Mouse (Mus musculus) embryonic stem cell, embryonic (primary cell): ENCODE measurements at regions not wholly inside any gene's neighbourhood (a gene's known extent, or its start where the extent isn't known, plus 50 kb on each side); places are given as distances from the start of the nearest gene placed in this dataset.

Experiments used
- CTCF ChIA-PET, 4 experiments: fragments of 300-600 bp in 2 of 4; fragments of 350-600 bp in 2 of 4; sonication (Branson Sonifier 250); formaldehyde crosslinking; loops; one replicate each; lab custom pipeline; 2022; ENCODE audit warnings: inconsistent platforms in 2 of 4; lab: Charles Lee
- POLR2A ChIA-PET, 4 experiments: fragments of 300-600 bp in 2 of 4; fragments of 350-600 bp in 2 of 4; sonication (Branson Sonifier 250); formaldehyde crosslinking; loops; one replicate each; lab custom pipeline; 2022; ENCODE audit warnings: antibody characterized with exemption in 4 of 4, inconsistent platforms in 1 of 4; lab: Charles Lee

- POLR2A ChIA-PET = no interaction called here
- CTCF ChIA-PET = no interaction called here
These were observed 114.3 kb upstream of the Gpc6 start for GRCm38 (mm10) chr14:116810661-116811345.

GRCm38 (mm10) chr14:116837235-116837634 is 87.9 kb upstream of the Gpc6 start:
- POLR2A ChIA-PET = no interaction called here
- CTCF ChIA-PET = no interaction called here

GRCm38 (mm10) chr14:116869437-116869836 is 55.7 kb upstream of the Gpc6 start:
- CTCF ChIA-PET = no interaction called here
- POLR2A ChIA-PET = interaction anchor here in 1 of 4 experiments (0.6 kb wide), 1 partner anchor 122 kb away, joined by 3 read pairs; no protein-coding TSS in a partner anchor

GRCm38 (mm10) chr14:116869996-116870395 is 55.1 kb upstream of the Gpc6 start:
- ChIA-PET CTCF (no interaction called here), POLR2A (interaction anchor here in 1 of 4 experiments (0.6 kb wide), 1 partner anchor 123 kb away, joined by 3 read pairs; no protein-coding TSS in a partner anchor)
